Mouse (Mus musculus) layer of hippocampus, postnatal 14 days (tissue): ENCODE measurements at regions not wholly inside any gene's neighbourhood (a gene's known extent, or its start where the extent isn't known, plus 50 kb on each side); places are given as distances from the start of the nearest gene placed in this dataset.
"Not testable (repeated sequence)": the region's sequence is repeated elsewhere in the genome, so short reads cannot be mapped to it uniquely, and the experiment has no call there.

Experiments
- DNase-seq, 2 experiments: peaks; one replicate each; pipeline ENCODE4 v3.0.0; 2021 to 2022; ENCODE audit warnings: low spot score in 2 of 2, mixed read lengths in 1 of 2

DNA sequence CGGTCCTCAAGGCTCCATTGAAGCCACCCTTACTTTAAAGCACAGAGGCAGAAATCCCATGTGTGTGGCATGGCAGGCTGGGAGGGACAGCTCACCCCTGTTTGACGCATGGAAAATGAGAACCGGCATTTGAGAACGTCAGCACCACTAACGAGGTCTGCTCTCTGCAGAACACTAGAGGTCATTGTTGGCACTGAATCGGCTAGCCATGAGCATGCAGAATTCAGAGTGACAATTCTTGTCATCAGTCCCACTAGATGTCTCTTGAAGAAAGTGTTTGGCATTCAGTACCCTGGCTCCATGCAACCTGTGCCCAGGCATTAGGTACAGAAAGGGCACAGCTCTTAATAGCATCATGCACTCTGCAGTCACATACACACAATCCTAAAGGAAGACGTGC is 139.3 kb downstream of the Cand1 start:
- DNase-seq, result no peak

DNA sequence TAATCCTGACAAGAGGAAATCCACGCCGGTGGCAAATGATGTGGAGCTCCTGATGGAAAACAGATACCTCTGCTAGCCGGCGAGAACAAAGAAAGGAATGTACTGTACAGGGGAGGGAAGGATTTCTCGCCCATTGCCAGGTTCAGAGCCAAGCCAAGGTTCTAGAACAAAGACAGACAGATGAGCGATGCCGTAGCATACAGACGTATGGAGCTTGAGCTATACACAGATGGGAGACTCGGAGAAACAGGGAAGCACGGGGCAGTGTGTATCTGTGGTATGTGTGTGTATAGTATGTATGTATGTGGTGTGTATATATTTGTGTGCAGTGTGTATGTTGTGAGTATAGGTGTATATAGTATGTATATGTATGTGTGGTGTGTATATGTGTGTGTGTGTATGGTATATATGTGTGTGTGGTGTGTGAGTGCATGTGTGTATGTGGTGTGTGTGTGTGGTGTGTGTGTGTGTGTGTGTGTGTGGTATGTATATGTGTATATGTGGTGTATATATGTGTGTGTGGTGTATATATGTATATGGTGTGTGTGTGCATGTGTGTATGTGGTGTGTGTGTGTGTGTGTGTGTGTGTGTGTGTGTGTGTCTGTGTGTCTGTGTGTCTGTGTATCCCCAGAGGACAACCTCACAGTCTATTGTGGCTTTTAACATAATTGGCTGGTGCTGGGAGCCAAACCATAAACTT is 140.6 kb downstream of the Cand1 start:
- no peak for DNase-seq

DNA sequence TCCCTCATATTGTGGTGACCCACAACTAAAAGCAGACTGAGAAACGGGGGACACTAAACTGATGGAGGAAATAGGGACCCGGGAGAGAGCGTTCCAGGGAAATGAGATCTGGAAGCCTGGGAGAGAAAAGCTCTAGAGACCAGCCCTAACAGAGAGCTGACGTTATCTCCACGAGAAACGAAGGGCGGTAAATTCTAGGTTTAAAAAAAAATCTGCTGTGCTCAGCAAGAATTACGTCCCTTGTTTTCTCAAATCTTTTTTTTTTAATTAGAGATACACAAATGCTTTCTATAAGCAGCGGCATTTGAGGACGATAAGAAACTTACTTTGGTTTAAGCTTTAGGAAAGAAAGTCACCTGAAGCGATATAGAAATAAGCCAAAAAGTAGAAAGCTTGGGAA is 145.7 kb downstream of the Cand1 start:
- DNase-seq, result no peak

DNA sequence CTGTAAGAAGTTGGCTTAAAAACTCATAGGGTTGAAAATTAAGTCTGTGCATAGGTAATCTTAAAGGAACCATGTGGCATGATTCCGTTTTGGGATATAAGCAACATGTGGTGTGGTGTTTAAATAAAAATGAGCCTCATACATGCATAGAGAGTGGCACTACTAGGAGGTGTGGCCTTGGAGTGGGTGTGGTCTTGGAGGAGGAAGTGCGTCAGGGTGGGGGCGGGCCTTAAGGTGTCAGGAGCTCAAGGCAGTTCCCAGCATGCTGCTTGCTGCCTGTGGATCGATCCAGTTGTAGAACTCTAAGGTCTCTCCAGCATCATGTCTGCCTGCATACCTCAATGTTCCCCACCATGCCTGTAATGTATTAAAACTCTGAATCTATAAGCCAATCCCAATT is 152.0 kb downstream of the Cand1 start:
- DNase-seq, result no peak

DNA sequence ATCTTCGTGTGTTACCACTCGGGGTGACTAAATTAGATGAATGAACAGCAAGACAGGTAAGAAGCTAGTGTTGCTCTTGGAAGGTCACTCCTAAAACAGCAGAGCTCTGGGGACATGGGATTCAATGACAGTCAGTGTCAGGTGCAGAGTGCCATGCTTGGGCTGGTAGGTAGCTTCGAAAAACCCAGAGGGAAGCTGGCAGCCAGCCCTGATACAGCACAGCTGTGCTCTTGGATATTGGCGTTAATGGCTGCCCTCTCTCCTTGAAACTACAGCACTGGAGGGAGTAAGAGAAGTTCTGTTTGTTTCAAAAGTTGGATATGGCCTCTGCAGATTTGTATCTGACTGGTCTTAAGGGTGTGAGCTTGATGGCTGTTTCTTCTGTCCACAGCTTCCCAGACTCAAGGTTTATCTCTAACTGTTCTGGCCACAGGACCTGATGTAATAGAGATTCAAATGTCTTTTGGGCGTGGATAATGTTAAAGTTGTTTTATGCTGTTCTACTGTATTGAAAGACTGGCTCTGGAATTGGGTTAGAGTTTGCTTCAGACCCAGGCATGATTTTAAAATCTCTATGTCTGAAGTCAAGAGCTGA is 152.7 kb downstream of the Cand1 start:
- DNase-seq, result no peak

DNA sequence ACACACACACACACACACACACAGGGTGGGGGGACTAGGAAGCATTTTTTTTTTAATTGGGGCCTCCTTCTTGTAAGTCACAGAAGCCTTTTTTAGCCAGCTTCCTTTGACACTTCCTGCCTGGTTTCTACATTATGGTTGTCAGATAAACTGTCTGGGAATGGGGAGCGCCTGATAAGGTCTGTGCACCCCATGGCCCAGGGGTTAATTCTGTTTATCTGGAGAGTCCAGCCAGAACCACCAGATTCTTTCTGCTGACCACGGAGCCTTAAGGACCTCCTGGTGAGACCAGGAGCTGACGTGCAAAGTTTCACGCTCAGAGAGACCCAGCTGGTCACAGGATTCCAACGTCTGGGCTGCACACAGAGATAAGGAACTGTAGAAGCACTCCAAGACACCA is 153.4 kb downstream of the Cand1 start:
- DNase-seq, result no peak

DNA sequence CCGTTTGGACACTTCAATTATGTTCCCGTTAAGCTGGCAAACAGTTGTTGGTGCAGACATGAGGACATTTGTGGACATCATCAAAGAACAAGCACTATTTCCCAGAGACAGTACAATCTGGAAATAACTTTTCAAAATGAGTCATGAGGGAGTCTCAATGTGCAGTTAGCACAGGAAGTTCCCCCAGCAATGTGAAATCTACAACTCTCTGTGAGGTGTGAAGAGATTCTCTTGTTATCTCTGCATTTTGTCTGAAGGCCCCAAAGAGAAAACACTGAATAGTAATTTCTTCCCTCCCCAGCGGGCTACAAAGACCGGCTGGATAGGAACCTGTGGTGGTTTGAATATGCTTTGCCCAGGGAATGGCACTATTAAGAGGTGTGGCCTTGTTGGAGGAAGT is 156.4 kb downstream of the Cand1 start:
- no peak for DNase-seq

DNA sequence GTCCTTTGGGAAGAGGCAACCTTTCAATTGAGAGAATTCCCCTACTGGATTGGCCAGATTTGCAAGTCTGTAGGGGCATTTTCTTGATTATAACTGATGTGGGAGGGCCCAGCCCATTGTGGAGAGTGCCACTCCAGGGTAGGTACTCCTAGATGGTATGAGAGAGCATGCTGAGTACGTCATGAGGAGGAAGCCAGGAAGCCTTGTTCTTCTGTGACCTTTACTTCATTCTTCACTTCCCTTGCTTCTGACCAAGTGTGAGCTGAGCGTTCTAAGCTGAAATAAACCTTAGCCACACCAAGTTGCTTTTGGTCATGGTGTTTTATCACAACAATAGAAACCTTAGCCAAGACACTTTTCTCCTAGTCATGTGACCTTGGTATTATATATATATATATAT is 157.0 kb downstream of the Cand1 start:
- DNase-seq, result no peak

DNA sequence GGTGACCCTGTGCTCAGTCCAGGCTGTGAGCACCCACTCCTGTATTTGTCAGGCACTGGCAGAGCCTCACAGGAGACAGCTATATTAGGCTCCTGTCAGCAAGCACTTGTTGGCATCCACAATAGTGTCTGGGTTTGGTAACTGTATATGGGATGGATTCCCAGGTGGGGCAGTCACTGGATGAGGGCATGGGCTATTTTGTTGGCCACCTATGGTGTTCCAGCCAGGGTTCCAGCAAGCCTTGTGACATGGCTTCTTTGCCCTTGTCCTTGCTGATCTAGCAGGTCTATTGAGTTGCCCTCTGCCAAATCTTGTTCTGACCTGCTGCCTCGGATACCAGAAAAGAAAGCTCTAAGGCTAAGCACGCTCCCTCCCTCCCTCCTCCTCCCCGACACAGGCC is 158.1 kb downstream of the Cand1 start:
- DNase-seq, result not testable (repeated sequence)

DNA sequence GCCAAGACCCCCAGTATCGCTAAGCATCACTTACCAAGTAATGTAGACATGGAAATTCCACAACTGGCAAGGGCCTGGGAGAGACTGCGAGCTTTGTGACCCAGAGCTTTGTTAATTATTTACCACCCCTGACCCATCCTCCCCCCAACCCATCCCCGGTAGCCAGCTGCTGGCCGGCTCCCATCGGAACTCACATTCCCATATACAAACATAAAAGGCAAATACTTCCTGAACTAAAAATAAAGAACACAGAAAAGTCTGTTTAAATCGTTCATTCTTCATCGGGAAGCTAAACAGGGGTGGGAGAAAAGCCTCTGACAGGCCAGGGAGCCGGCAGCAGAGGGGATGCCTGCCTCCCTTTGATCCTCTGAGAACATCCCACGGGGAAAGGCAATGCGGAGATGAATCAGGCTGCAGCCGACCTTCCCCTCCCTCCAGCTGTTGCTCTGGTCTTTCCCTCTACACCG is 163.7 kb downstream of the Cand1 start:
- DNase-seq, result no peak

DNA sequence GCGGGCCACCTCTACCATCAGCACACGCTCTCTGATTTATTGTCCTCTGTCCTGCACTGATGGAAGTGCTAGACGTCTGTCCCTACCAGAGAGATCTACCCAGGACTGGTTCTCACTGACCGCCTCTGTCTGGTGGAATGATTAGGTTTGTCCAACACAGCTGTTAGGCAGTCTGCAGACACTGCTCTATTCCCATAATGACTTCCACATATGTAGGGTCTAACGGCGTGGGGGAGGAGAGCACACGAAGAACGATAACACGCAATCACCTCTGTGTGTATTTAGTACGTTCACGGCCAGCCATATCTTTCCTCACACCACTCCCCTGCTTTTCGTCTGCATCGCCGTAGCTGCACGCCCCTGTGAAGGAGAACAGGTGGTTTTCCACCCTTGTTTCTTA is 165.0 kb downstream of the Cand1 start:
- no peak for DNase-seq

DNA sequence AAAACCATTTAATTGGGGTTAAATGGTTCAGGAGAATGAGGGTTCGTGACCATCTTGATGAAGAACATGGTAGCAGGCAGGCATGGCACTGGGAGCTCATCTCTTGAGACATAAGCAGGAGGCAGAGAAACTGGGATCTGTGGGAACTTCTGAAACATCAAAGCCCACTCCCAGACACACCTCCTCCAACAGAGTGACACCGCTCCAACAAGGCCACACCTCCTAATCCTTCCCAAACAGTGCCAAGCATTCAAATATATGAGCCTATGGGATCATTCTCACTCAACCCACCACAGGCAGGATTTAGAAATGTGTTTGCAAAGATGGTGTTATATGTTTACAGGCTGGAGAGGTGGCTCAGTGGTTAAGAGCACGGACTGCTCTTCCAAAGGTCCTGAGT is 165.9 kb downstream of the Cand1 start:
- no peak for DNase-seq

DNA sequence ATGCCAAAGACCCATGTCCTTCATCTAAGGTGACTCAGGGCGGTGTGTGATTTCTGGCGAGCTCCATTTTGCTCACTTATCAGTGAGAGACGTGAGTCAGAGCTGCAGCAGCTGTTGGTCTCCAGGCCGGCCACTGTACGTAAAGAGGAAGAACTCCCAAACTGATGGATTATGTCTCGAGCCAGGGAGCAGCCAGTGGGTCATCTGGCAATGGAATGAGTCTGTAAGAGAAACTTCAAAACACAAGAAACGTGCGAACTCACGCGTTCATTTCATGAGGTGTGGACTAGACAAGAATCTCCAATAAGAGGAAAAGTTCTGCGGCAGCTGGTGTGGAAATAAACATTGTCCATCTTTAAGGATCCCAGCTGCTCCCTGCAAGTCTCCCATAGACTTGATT is 170.4 kb downstream of the Cand1 start:
- no peak for DNase-seq

DNA sequence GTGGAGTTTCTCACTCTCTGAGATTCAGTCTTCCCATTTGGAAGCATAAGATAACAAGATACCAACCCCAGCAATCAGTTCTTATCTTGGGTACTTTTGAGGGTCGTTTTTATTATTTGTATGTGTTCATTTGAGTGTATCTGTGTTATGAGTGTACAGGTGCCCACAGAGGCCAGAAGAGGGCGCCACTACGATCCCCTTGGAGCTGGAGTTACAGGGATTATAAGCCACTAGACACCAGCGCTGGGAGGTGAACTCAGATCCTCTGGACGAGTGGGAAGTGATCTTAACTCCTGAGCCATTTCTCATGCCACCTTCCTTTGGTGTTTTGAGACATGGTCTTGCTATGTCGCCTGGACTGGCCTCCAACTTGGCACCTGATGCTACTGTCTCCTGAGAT is 172.0 kb downstream of the Cand1 start:
- no peak for DNase-seq

DNA sequence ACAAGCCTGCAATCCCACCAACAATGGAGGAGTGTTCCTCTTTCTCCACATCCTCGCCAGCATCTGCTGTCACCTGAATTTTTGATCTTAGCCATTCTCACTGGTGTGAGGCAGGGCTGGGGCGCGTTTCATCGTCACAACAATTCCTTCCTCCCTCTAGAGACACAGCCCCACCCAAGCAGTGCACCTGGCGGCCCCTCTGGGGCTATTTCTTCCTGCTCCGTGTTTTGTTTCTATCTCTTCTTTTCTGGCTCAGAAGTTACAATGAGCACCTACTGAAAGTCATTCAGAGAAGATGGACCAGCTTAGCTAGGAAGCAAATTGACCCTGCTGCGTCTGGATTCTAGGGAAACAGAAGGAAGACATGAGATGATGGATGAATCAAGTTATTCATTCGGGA is 172.5 kb downstream of the Cand1 start:
- DNase-seq, result no peak

DNA sequence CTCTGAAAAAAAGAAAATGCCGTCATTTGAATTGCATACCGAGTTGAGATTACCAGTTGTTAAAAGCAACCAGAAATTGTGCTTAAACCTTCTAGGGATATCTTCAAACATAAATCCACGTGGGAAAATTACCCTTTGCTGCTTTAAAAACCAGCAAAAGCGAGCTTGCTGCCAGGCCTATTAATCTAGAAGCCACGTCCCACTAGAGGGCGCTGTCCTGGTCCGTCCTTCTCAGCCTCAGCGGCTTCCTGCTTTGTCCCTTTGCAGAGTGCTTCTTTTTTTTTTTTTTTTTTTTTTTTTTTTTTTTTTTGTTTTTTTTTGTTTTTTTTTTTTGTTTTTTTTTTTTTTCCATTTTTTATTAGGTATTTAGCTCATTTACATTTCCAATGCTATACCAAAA is 173.9 kb downstream of the Cand1 start:
- peak; percentile 52 to 71 for DNase-seq

DNA sequence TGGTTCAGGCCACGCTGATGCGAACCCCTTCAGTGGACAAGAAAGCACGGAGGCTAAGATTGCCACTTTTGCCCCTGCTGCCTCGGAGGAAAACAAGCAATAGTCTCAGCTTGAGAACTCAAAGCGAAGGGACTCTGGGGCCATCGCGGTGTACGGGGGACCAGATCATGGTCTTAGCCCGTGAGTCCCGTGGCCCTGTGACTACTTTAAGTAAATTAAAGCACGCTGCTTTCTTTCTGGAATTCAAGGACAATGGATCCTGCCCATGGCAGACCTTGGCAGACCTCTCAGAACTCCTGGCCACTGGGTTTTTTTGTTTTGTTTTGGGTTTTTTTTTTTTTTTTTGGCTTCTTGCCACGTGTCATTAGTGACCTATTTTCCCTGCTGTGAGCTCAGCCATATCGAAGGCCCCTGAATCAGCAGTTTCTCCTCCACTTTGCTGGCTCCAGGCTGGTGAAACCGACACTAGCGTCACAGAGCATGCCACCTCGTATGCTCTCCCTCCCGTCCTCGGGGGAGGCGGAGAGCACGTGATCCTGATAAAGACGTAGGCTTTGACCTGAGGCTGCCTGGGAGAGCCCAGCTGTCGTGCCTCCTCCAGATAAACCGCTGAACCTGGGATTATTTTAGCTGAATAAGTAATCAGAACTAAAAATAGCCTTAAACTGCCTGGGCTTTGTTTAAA is 174.6 kb downstream of the Cand1 start:
- peak; percentile 40 to 44 for DNase-seq

DNA sequence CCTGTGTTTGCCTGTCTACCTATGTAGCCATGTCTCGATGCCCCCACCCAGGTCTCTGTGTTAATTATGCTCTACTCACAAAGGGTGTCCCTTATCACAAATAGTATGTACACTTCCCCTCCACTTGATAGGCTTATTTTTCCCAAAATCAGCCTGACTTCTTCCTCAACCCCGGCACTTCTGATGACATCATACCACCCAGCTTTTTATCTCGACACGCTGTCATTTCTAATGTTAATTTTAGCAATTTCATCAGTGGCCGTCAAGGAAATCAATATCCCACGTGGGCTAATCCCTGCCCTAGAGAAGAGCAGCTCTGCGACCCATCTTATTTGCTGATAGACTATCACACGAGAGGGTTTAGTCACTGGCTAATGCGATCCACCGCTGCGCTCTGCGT is 175.6 kb downstream of the Cand1 start:
- no peak for DNase-seq

DNA sequence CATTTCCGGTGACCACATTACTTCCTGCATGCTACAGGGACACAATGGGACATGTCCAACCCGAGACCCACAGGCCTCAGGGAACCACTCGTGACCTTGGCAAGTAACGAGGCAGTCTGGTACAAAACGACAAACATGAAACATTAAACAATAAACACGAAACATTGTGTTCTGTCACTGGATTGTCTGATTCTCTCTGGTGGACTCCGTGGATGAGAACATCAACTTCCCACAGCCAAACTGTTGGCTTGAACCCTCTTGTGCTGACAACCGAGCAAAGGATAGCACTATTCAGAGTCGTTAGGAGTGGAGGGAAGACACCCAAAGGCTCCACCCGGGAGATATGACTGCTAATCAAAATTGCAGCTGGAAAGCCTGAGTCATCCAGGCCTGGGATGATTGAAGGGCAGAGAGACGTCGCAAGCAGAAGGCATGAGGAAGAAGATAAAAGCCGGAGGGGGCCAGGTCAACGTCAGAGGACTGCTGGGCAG is 176.6 kb downstream of the Cand1 start:
- DNase-seq, result no peak

DNA sequence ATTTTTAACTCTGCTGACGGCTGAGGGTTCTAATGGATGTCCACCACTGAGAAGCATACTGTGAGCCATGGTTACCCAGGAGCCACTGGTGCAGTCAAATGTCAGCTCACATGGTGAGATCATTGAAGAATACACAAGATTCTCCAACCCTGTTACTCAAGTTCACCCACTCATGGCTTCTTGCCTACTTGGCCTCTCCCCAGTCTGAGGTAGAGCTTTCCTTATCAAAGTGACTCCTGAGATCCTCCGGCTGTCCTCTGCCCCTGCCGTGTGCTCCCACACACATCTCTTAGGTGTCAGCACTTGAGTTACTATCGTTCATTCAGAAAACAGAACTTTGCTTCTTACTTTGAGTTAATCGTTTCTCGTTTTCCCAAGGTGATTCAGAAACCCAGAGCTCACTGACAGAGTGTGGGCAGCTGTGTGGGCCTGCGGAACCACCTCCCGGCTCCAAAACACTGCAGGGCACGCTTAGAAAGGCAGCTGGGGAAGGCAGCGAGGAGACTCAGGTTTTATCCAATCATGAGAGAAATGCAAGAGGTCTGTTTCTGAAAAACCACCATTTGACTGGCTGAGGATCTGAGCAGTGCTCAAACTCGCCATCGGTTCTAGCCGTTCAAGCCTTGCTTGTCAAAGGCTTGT is 177.8 kb downstream of the Cand1 start:
- no peak for DNase-seq

DNA sequence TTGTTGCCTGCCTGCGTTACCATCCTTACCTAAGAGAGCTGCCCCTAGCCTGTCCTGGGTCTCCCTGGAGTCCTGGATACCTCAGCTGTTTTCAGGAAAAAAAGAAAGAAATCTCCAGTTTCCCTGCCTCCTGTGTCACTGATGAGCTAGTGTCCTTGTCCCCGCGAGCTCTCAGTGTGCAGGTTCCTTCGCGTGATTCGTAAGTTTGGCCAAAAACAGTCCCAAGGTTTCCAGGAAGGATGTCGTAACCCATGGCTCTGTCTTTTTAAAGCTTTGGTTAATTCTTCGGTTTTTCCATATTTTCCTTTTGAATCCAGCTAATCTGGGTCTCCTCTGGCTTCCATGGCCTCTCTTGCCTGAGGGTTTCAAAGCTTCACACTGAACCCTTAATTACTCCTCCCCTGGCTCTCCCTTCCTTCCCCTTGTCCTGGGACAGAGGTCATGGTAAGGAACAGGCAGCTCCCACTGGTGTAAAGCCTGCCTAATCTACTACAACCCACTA is 178.5 kb downstream of the Cand1 start:
- no peak for DNase-seq

DNA sequence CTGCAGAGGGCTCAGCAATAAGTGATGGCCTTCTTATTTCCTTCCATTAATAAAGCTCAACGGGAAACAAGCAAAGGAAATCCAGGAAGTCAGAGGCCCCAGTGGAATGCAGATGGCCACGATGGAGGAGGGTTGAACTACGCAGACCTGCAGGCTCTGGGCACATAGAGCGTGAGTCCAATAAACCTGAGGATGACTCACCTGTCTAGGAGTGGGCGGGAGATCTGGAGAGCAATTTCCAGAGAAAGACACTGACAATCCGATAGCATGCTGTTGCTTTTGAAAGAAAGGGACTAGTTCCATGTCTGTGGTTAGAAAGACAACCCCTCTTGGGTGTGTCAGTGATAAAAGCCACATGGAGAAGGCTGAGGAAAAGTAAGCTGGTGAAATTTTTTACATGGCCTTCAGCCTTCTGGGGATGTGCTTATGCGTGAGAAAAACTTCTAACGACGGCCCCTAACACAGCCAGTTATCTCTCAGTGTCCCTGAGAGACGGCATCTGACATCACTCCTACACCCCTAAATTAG is 181.3 kb downstream of the Cand1 start:
- DNase-seq, result no peak
